Mouse (Mus musculus) midbrain, embryonic 13.5 days (tissue): ENCODE results near the gene Scgb1b27. TPM values are rescaled to one million over a fixed set of nuclear protein-coding genes. Genes with fewer than 3 reads are reported as not detected.
"Not testable (repeated sequence)": the region's sequence is repeated elsewhere in the genome, so short reads cannot be mapped to it uniquely, and the experiment has no call there.

Experiments used
- ATAC-seq: fragments of 200-750 bp; cut with Nextera tagmentation; 2 replicates; pipeline ENCODE4 v1.8.0; 2017; ENCODE audit warnings: mild to moderate bottlenecking, moderate TSS enrichment, moderate library complexity
- H3K27ac ChIP-seq: fragments of 300-500 bp; sonication (generic); 2 replicates; pipeline ENCODE4 v1.5.1; 2015; ENCODE audit warnings: inconsistent platforms, mild to moderate bottlenecking, moderate library complexity
- H3K27me3 ChIP-seq: fragments of 300-500 bp; sonication (generic); 2 replicates; pipeline ENCODE4 v1.6.1; 2015; ENCODE audit warnings: mild to moderate bottlenecking, inconsistent platforms
- H3K36me3 ChIP-seq: fragments of 300-500 bp; sonication (generic); 2 replicates; pipeline ENCODE4 v1.6.1; 2015; ENCODE audit warnings: mild to moderate bottlenecking, inconsistent platforms
- H3K4me1 ChIP-seq: fragments of 300-500 bp; sonication (generic); replicated peaks from 2 replicates; pipeline ENCODE4 v1.6.1; 2015; ENCODE audit warnings: inconsistent platforms
- H3K4me2 ChIP-seq: fragments of 300-500 bp; sonication (generic); replicated peaks from 2 replicates; pipeline ENCODE4 v1.6.1; 2015; ENCODE audit warnings: moderate library complexity, mild to moderate bottlenecking, inconsistent platforms
- H3K4me3 ChIP-seq: fragments of 300-500 bp; sonication (generic); replicated peaks from 2 replicates; pipeline ENCODE4 v1.5.1; 2015; ENCODE audit warnings: mild to moderate bottlenecking, inconsistent platforms
- H3K9ac ChIP-seq: fragments of 300-500 bp; sonication (generic); replicated peaks from 2 replicates; pipeline ENCODE4 v1.6.1; 2015; ENCODE audit warnings: mild to moderate bottlenecking, inconsistent platforms
- H3K9me3 ChIP-seq: fragments of 300-500 bp; sonication (generic); 2 replicates; pipeline ENCODE4 v1.6.1; 2016; ENCODE audit warnings: mild to moderate bottlenecking, inconsistent platforms
- WGBS: fragments of 180-500 bp; shearing (Covaris S2); methylation state at CpG from one replicate; pipeline ENCODE4 v1.1.7; 2015; 5-methylcytosine and 5-hydroxymethylcytosine counted together
- polyA plus RNA-seq: library from polyadenylated mRNA; unstranded; fragments of >200 nt; fragmentation: Nextera tagmentation; extraction: Ambion mirVana; gene quantifications from 2 replicates; pipeline ENCODE4 v1.2.1, GENCODE M21; 2015

Gene Scgb1b27
- not detected in 2 replicates for polyA plus RNA-seq

GRCm38 (mm10) chr7:34021183-34021582 lies at the start of gene Scgb1b27:
Gene Scgb1b27, plus strand, starts transcription at chr7:34021483.
- H3K9ac ChIP-seq, H3K4me1 ChIP-seq, H3K4me3 ChIP-seq, H3K36me3 ChIP-seq, H3K27ac ChIP-seq, H3K4me2 ChIP-seq, ATAC-seq, H3K27me3 ChIP-seq: not testable (repeated sequence)
- H3K9me3 ChIP-seq, result peaks cover 59% of the 10 kb centered on the region
- WGBS, result 95% methylated on average over 1 of the region's 1 CpGs

- H3K4me3 ChIP-seq, result not testable (repeated sequence)
- 34% methylated on average over 7 of the region's 9 CpGs for WGBS
Measured at GRCm38 (mm10) chr7:33982281-33982680, 39.0 kb upstream of the Scgb1b27 start.

GRCm38 (mm10) chr7:34013842-34014241 lies 7.4 kb upstream of the Scgb1b27 start, which contains the start of gene Scgb2b27:
Gene Scgb2b27, minus strand, starts transcription at chr7:34013942.
- ATAC-seq, result no peak
- H3K27me3 ChIP-seq, result no peaks in the 10 kb centered on the region
- peaks cover 58% of the 10 kb centered on the region for H3K9me3 ChIP-seq
- WGBS, result 71% methylated on average over 4 of the region's 4 CpGs
- H3K27ac ChIP-seq, result no peak within 1 kb of the TSS
- no peak within 1 kb of the TSS for H3K4me2 ChIP-seq
- no peak within 1 kb of the TSS for H3K9ac ChIP-seq
- no peaks in the 10 kb centered on the region for H3K36me3 ChIP-seq
- no peak within 1 kb of the TSS for H3K4me3 ChIP-seq
- H3K4me1 ChIP-seq, result no peaks in the 10 kb centered on the region

More at GRCm38 (mm10) chr7:33982281-33982680, 39.0 kb upstream of the Scgb1b27 start:
- H3K36me3 ChIP-seq, H3K4me1 ChIP-seq, H3K4me2 ChIP-seq, H3K27me3 ChIP-seq, H3K9ac ChIP-seq, H3K27ac ChIP-seq, ATAC-seq: not testable (repeated sequence)
- peaks cover 13% of the 10 kb centered on the region for H3K9me3 ChIP-seq

- Histone ChIP-seq H3K4me1 (no peaks in the 10 kb centered on the region), H3K4me2 (no peak overlapping the region), H3K27me3 (no peaks in the 10 kb centered on the region), H3K9me3 (peaks cover 81% of the 10 kb centered on the region), H3K9ac (no peak overlapping the region), H3K4me3 (no peak overlapping the region), H3K36me3 (no peaks in the 10 kb centered on the region), H3K27ac (no peak overlapping the region)
- no peak for ATAC-seq
- WGBS, result 85% methylated on average over 4 of the region's 4 CpGs
Measured at GRCm38 (mm10) chr7:34025641-34026040, 4.4 kb downstream of the Scgb1b27 start.

GRCm38 (mm10) chr7:34027202-34027601 lies 5.9 kb downstream of the Scgb1b27 start:
- H3K4me3 ChIP-seq, H3K27me3 ChIP-seq, H3K4me2 ChIP-seq, H3K4me1 ChIP-seq, H3K9ac ChIP-seq, H3K27ac ChIP-seq, ATAC-seq, H3K36me3 ChIP-seq: not testable (repeated sequence)
- H3K9me3 ChIP-seq, result peaks cover 79% of the 10 kb centered on the region
- 82% methylated on average over 9 of the region's 9 CpGs for WGBS

GRCm38 (mm10) chr7:34030026-34030425 lies 8.7 kb downstream of the Scgb1b27 start:
- Histone ChIP-seq H3K9ac (no peak overlapping the region), H3K27me3 (no peaks in the 10 kb centered on the region), H3K4me3 (no peak overlapping the region), H3K4me2 (no peak overlapping the region), H3K27ac (no peak overlapping the region), H3K36me3 (no peaks in the 10 kb centered on the region), H3K4me1 (no peaks in the 10 kb centered on the region), H3K9me3 (peaks cover 72% of the 10 kb centered on the region)
- ATAC-seq, result no peak
- WGBS, result 92% methylated on average over 11 of the region's 11 CpGs

GRCm38 (mm10) chr7:34034579-34034978 lies 13.3 kb downstream of the Scgb1b27 start:
- H3K27me3 ChIP-seq, H3K4me1 ChIP-seq, ATAC-seq, H3K4me2 ChIP-seq, H3K4me3 ChIP-seq, H3K36me3 ChIP-seq, H3K9ac ChIP-seq, H3K27ac ChIP-seq: not testable (repeated sequence)
- peaks cover 54% of the 10 kb centered on the region for H3K9me3 ChIP-seq
- WGBS, result 68% methylated on average over 3 of the region's 4 CpGs

- H3K4me3 ChIP-seq, H3K4me1 ChIP-seq, H3K9ac ChIP-seq, H3K27ac ChIP-seq, ATAC-seq, H3K27me3 ChIP-seq, H3K36me3 ChIP-seq, H3K4me2 ChIP-seq: not testable (repeated sequence)
- 90% methylated on average over 11 of the region's 11 CpGs for WGBS
- H3K9me3 ChIP-seq, result peaks cover 45% of the 10 kb centered on the region
Measured at GRCm38 (mm10) chr7:34036076-34036815, 15.0 kb downstream of the Scgb1b27 start.

GRCm38 (mm10) chr7:34068132-34068531 lies 46.8 kb downstream of the Scgb1b27 start:
- not testable (repeated sequence) for H3K36me3 ChIP-seq, H3K27ac ChIP-seq, H3K9ac ChIP-seq, H3K4me3 ChIP-seq, ATAC-seq, H3K4me1 ChIP-seq, H3K9me3 ChIP-seq, H3K4me2 ChIP-seq, H3K27me3 ChIP-seq
- 83% methylated on average over 5 of the region's 5 CpGs for WGBS

Other genes starting within 250 kb of the Scgb1b27 start
- not detected in 2 replicates for gene Scgb2b26, start 76.4 kb upstream of the Scgb1b27 start, polyA plus RNA-seq
- not detected in 2 replicates for gene Scgb2b27, start 7.5 kb upstream of the Scgb1b27 start, polyA plus RNA-seq
- gene Scgb1b30, start 73.9 kb downstream of the Scgb1b27 start, polyA plus RNA-seq, result not detected in 2 replicates
- 3.4 and 4.3 TPM in 2 replicates for gene Wtip, start 111.8 kb downstream of the Scgb1b27 start, polyA plus RNA-seq
- 215 and 224 TPM in 2 replicates for gene Uba2, start 148.1 kb downstream of the Scgb1b27 start, polyA plus RNA-seq
- 87.3 and 87.9 TPM in 2 replicates for gene Pdcd2l, start 175.2 kb downstream of the Scgb1b27 start, polyA plus RNA-seq
- 191 and 203 TPM in 2 replicates for gene Gpi1, start 208.9 kb downstream of the Scgb1b27 start, polyA plus RNA-seq
- gene Gm6096, start 229.6 kb downstream of the Scgb1b27 start, polyA plus RNA-seq, result 0.44 TPM in 1 of 2 replicates, not detected in the other